Mouse (Mus musculus) gastrocnemius, adult 2 months (tissue): Measurements from ENCODE around the gene Gm21988. TPM values are rescaled to one million over a fixed set of nuclear protein-coding genes. Genes with fewer than 3 reads are reported as not detected.

Experiments
- DNase-seq: peaks from one replicate; pipeline ENCODE4 v3.0.0; 2022
- H3K27ac ChIP-seq: fragments of 200-600 bp; 2 replicates; pipeline ENCODE4 v1.8.1; 2022; ENCODE audit warnings: mild to moderate bottlenecking
- H3K4me3 ChIP-seq: fragments of 200-600 bp; 2 replicates; pipeline ENCODE4 v1.8.1; 2022; ENCODE audit warnings: mild to moderate bottlenecking, moderate library complexity
- CTCF ChIP-seq: fragments of 200-600 bp; IDR thresholded peaks from 2 replicates; pipeline ENCODE4 v1.8.1; 2022; ENCODE audit warnings: antibody characterized with exemption, mild to moderate bottlenecking, moderate library complexity
- intact Hi-C: fragments of 180-260 bp; cut with DNase I; formaldehyde crosslinking; loops from one replicate; pipeline ENCODE4 v1.15.1; 2025
- long read RNA-seq, 2 experiments: library from polyadenylated mRNA; stranded (forward); transcript quantifications; one replicate each; pipeline ENCODE4 v2.0.0; 2021
- total RNA-seq, 2 experiments: library from RNA; stranded (reverse); gene quantifications; 2 replicates each; pipeline ENCODE4 v1.2.3; 2021

The Gm21988 gene
- total RNA-seq = 1 to 10 TPM; 3.7 to 4.4 TPM
- long read RNA-seq, experiment 1, partial matches to known transcripts = 2 of 4 reads
- long read RNA-seq, experiment 1, other reads (novel, unspliced or antisense) = 2 of 4 reads
- long read RNA-seq, experiment 2, partial matches to known transcripts = 11 of 12 reads
- long read RNA-seq, experiment 2, other reads (novel, unspliced or antisense) = 1 of 12 reads

- no peak for TF ChIP-seq CTCF
- intact Hi-C loops = no loop called here
- DNase-seq = peak; percentile 75
Observed at GRCm38 (mm10) chr11:70239541-70240279, at the start of gene Gm21988, which contains the start of gene Rnasek. Gene Gm21988, minus strand, starts transcription at chr11:70239830. Gene Rnasek, minus strand, starts transcription at chr11:70239842.

GRCm38 (mm10) chr11:70289236-70289635, 49.6 kb upstream of the Gm21988 start:
- no peak for TF ChIP-seq CTCF
- no peak overlapping the region for H3K4me3 ChIP-seq
- DNase-seq = peak; percentile 65
- intact Hi-C loops = no loop called here
- peak overlapping the region; percentile 35 for H3K27ac ChIP-seq

More at GRCm38 (mm10) chr11:70239541-70240279, at the start of gene Gm21988, which contains the start of gene Rnasek:
- H3K27ac ChIP-seq = peak within 1 kb of the TSS; percentile 97
- peak within 1 kb of the TSS; percentile 99 for H3K4me3 ChIP-seq

GRCm38 (mm10) chr11:70288102-70288501, 48.5 kb upstream of the Gm21988 start:
- intact Hi-C loops = no loop called here
- TF ChIP-seq CTCF = no peak

GRCm38 (mm10) chr11:70285686-70286085, 46.1 kb upstream of the Gm21988 start:
- DNase-seq = no peak
- no peak for TF ChIP-seq CTCF
- Histone ChIP-seq H3K27ac (peak overlapping the region; percentile 62), H3K4me3 (no peak overlapping the region)
- intact Hi-C loops = no loop called here

More at GRCm38 (mm10) chr11:70288102-70288501, 48.5 kb upstream of the Gm21988 start:
- no peak for DNase-seq
- H3K4me3 ChIP-seq = no peak overlapping the region
- H3K27ac ChIP-seq = 0 out of 2 replicates have a peak overlapping the region, but pooled peaks have one; percentile 31

GRCm38 (mm10) chr11:70284757-70285156, 45.1 kb upstream of the Gm21988 start:
- intact Hi-C loops = no loop called here
- no peak for DNase-seq
- TF ChIP-seq CTCF = no peak
- Histone ChIP-seq H3K27ac (peak overlapping the region; percentile 62), H3K4me3 (no peak overlapping the region)

- intact Hi-C loops = no loop called here
- no peak for TF ChIP-seq CTCF
- DNase-seq = no peak
- H3K4me3 ChIP-seq = no peak overlapping the region
- peak overlapping the region; percentile 39 for H3K27ac ChIP-seq
Observed at GRCm38 (mm10) chr11:70283666-70284065, 44.0 kb upstream of the Gm21988 start.

- DNase-seq = no peak
- intact Hi-C loops = no loop called here
- H3K27ac ChIP-seq = no peak overlapping the region
Observed at GRCm38 (mm10) chr11:70280441-70280840, 40.8 kb upstream of the Gm21988 start.

GRCm38 (mm10) chr11:70278961-70279360, 39.3 kb upstream of the Gm21988 start:
- intact Hi-C loops = no loop called here
- no peak overlapping the region for H3K27ac ChIP-seq
- no peak for DNase-seq
- TF ChIP-seq CTCF = no peak
- no peak overlapping the region for H3K4me3 ChIP-seq

More at GRCm38 (mm10) chr11:70280441-70280840, 40.8 kb upstream of the Gm21988 start:
- H3K4me3 ChIP-seq = no peak overlapping the region
- TF ChIP-seq CTCF = no peak

- no peak overlapping the region for H3K27ac ChIP-seq
- no peak overlapping the region for H3K4me3 ChIP-seq
- intact Hi-C loops = no loop called here
- no peak for TF ChIP-seq CTCF
- DNase-seq = no peak
Observed at GRCm38 (mm10) chr11:70271641-70272040, 32.0 kb upstream of the Gm21988 start.

GRCm38 (mm10) chr11:70266405-70266804, 26.8 kb upstream of the Gm21988 start:
- peak overlapping the region; percentile 63 for H3K27ac ChIP-seq

GRCm38 (mm10) chr11:70265819-70266218, 26.2 kb upstream of the Gm21988 start:
- intact Hi-C loops = no loop called here
- DNase-seq = no peak
- Histone ChIP-seq H3K4me3 (no peak overlapping the region), H3K27ac (peak overlapping the region; percentile 63)
- no peak for TF ChIP-seq CTCF

More at GRCm38 (mm10) chr11:70266405-70266804, 26.8 kb upstream of the Gm21988 start:
- no peak overlapping the region for H3K4me3 ChIP-seq
- peak; percentile 61 for DNase-seq
- TF ChIP-seq CTCF = no peak
- intact Hi-C loops = no loop called here

- intact Hi-C loops = no loop called here
- Histone ChIP-seq H3K4me3 (no peak overlapping the region), H3K27ac (peak overlapping the region; percentile 63; the same call in 1 of the 2 replicates)
- no peak for DNase-seq
- TF ChIP-seq CTCF = no peak
Observed at GRCm38 (mm10) chr11:70265252-70265651, 25.6 kb upstream of the Gm21988 start.

- intact Hi-C loops = no loop called here
- Histone ChIP-seq H3K27ac (no peak overlapping the region), H3K4me3 (no peak overlapping the region)
- TF ChIP-seq CTCF = no peak
- no peak for DNase-seq
Observed at GRCm38 (mm10) chr11:70259035-70259434, 19.4 kb upstream of the Gm21988 start.
